Mouse (Mus musculus) adrenal gland (tissue): ENCODE data around the gene Cox20.
"Not testable (repeated sequence)": the region's sequence is repeated elsewhere in the genome, so short reads cannot be mapped to it uniquely, and the experiment has no call there.

Source experiments
- intact Hi-C: fragments of 180-260 bp; cut with DNase I; formaldehyde crosslinking; loops from one replicate; pipeline ENCODE4 v1.15.1; 2025
- long read RNA-seq, 2 experiments: library from polyadenylated mRNA; unstranded; transcript quantifications; one replicate each; pipeline ENCODE4 v2.0.0; 2020; ENCODE audit warnings: borderline replicate concordance in 1 of 2; ENCODE audit not compliant: insufficient replicate concordance in 1 of 2

Cox20 gene
- long read RNA-seq, experiment 1, transcript Cox20-201 (4 exons, 471 nt): major isoform, 212 of 222 reads
- long read RNA-seq, experiment 1, partial matches to known transcripts: 1 of 222 reads
- long read RNA-seq, experiment 1, other reads (novel, unspliced or antisense): 9 of 222 reads
- long read RNA-seq, experiment 2, transcript Cox20-201 (4 exons, 471 nt): major isoform, 200 of 215 reads
- long read RNA-seq, experiment 2, partial matches to known transcripts: 1 of 215 reads
- long read RNA-seq, experiment 2, other reads (novel, unspliced or antisense): 11 of 215 reads

GRCm38 (mm10) chr1:178318389-178319184 lies at the start of gene Cox20:
TSS of gene Cox20 (plus strand) at chr1:178319130.
- intact Hi-C loops: loop anchor here (2.0 kb wide), 2 partner anchors 18 to 88 kb away; partner anchors contain the start of genes Efcab2 and Hnrnpu

- intact Hi-C loops: no loop called here
Observed at GRCm38 (mm10) chr1:178270635-178271034, 48.3 kb upstream of the Cox20 start.

- intact Hi-C loops: no loop called here
Observed at GRCm38 (mm10) chr1:178275174-178275730, 43.7 kb upstream of the Cox20 start.

- intact Hi-C loops: no loop called here
Observed at GRCm38 (mm10) chr1:178275738-178276053, 43.2 kb upstream of the Cox20 start.

- intact Hi-C loops: no loop called here
Observed at GRCm38 (mm10) chr1:178276054-178276911, 42.6 kb upstream of the Cox20 start.

GRCm38 (mm10) chr1:178283314-178283713 lies 35.6 kb upstream of the Cox20 start:
- intact Hi-C loops: not testable (repeated sequence)

GRCm38 (mm10) chr1:178283946-178284720 lies 34.8 kb upstream of the Cox20 start:
- intact Hi-C loops: no loop called here

GRCm38 (mm10) chr1:178287601-178288176 lies 31.2 kb upstream of the Cox20 start:
- intact Hi-C loops: no loop called here

- intact Hi-C loops: no loop called here
Observed at GRCm38 (mm10) chr1:178291716-178292115, 27.2 kb upstream of the Cox20 start.

- intact Hi-C loops: no loop called here
Observed at GRCm38 (mm10) chr1:178294051-178294450, 24.9 kb upstream of the Cox20 start.

GRCm38 (mm10) chr1:178301261-178301660 lies 17.7 kb upstream of the Cox20 start:
- intact Hi-C loops: loop anchor here (10.0 kb wide), 1 partner anchor 356 kb away; no protein-coding TSS in a partner anchor

- intact Hi-C loops: loop anchor here (1.0 to 10.0 kb wide), 2 partner anchors 156 to 359 kb away; no protein-coding TSS in a partner anchor
Observed at GRCm38 (mm10) chr1:178303425-178303824, 15.5 kb upstream of the Cox20 start.

- intact Hi-C loops: loop anchor here (10.0 kb wide), 1 partner anchor 365 kb away; no protein-coding TSS in a partner anchor
Observed at GRCm38 (mm10) chr1:178309487-178309886, 9.4 kb upstream of the Cox20 start.

GRCm38 (mm10) chr1:178310128-178310527 lies 8.8 kb upstream of the Cox20 start:
- intact Hi-C loops: loop anchor here (2.0 to 5.0 kb wide), 2 partner anchors 139 to 152 kb away; no protein-coding TSS in a partner anchor

GRCm38 (mm10) chr1:178313039-178313597 lies 5.8 kb upstream of the Cox20 start:
- intact Hi-C loops: loop anchor here (5.0 kb wide), 1 partner anchor 149 kb away; no protein-coding TSS in a partner anchor

GRCm38 (mm10) chr1:178314236-178314635 lies 4.7 kb upstream of the Cox20 start:
- intact Hi-C loops: loop anchor here (5.0 kb wide), 1 partner anchor 148 kb away; no protein-coding TSS in a partner anchor

- intact Hi-C loops: loop anchor here (2.0 kb wide), 2 partner anchors 19 to 89 kb away; partner anchors contain the start of genes Efcab2 and Hnrnpu
Observed at GRCm38 (mm10) chr1:178317275-178318001, 1.5 kb upstream of the Cox20 start.

- intact Hi-C loops: loop anchor here (2.0 kb wide), 2 partner anchors 19 to 89 kb away; partner anchors contain the start of genes Efcab2 and Hnrnpu
Observed at GRCm38 (mm10) chr1:178318002-178318388, 935 bp upstream of the Cox20 start.
